Mouse (Mus musculus) lung, postnatal 0 days (tissue): ENCODE measurements around the gene Gm49450.

Source experiments
- CTCF ChIP-seq: IDR thresholded peaks from 2 replicates; pipeline ENCODE4 v1.5.1; 2016; ENCODE audit warnings: antibody characterized with exemption, mild to moderate bottlenecking
- EP300 ChIP-seq: IDR thresholded peaks from 2 replicates; pipeline ENCODE4 v1.6.1; 2016; ENCODE audit warnings: antibody characterized with exemption, mild to moderate bottlenecking, control low read depth

DNA sequence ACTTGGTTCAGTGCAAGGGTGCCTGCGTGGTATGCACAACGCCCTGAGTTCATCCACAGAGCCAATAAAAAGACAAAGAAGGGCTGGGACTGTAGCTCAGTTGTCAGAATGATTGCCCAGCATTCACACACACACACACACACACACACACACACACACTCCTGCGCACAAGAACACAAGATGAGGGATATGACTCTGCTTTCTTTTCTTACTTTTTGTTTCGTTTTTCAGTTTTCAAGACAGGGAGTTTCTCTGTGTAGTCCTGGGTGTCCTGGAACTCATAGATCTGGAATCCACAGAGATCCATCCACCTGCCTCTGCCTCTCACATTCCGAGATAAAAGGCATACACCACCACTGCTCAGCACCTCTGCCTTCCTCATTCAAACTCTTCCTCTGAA is 25.8 kb downstream of the Gm49450 start:
- TF ChIP-seq CTCF (no peak), EP300 (no peak)
